In genomic region chr13:11790536-11790935, GRCm38 (mm10) we compare ENCODE assay signal across 28 mouse cellular contexts.
DNase-seq lines count a peak whose midpoint lies in the region; ATAC-seq and TF ChIP-seq lines count a peak whose summit lies in the region.
"Had no signal": no experiment of that assay in that cellular context is flagged by ENCODE, and none has a peak within 500 bp of the region (broad histone marks: within the 10 kb centered on the region; RNA-seq: fewer than 3 reads in every experiment).

No protein-coding gene starts in this region.

- TF ChIP-seq CTCF in forebrain, postnatal 0 days (IDR thresholded peaks at IDR 0.05; ENCODE audit: low read depth) = no peak
- TF ChIP-seq CTCF in hindbrain, postnatal 0 days (IDR thresholded peaks at IDR 0.05; ENCODE audit: low read depth) = no peak

- H3K4me2 ChIP-seq in forebrain, postnatal 0 days (ENCODE audit: low read depth) = no peak overlapping the region
- H3K4me2 ChIP-seq in forebrain, embryonic 11.5 days (ENCODE audit: low read depth, low read length, severe bottlenecking) = no peak overlapping the region
- no peak overlapping the region for H3K4me2 ChIP-seq in hindbrain, postnatal 0 days (ENCODE audit: low read depth, low read length)
- no peak overlapping the region for H3K4me2 ChIP-seq in hindbrain, embryonic 12.5 days (replicated peaks)
- H3K4me2 ChIP-seq: embryonic facial prominence, embryonic 13.5 days; heart, embryonic 13.5 days; midbrain, embryonic 15.5 days; neural tube, embryonic 12.5 days had no signal

- no peak overlapping the region for H3K4me3 ChIP-seq in forebrain, postnatal 0 days (ENCODE audit: low read depth, low read length)
- no peak overlapping the region for H3K4me3 ChIP-seq in forebrain, embryonic 11.5 days (ENCODE audit: low read depth, low read length)
- H3K4me3 ChIP-seq in hindbrain, postnatal 0 days (ENCODE audit: low read length) = no peak overlapping the region
- H3K4me3 ChIP-seq in hindbrain, embryonic 12.5 days = no peak overlapping the region
- H3K4me3 ChIP-seq: embryonic facial prominence, embryonic 13.5 days; forebrain, embryonic 10.5 days; heart, embryonic 13.5 days; midbrain, embryonic 15.5 days; myocyte; neural tube, embryonic 12.5 days had no signal

- no peaks in the 10 kb centered on the region for H3K27me3 ChIP-seq in forebrain, postnatal 0 days (ENCODE audit: insufficient read depth, low read length)
- no peaks in the 10 kb centered on the region for H3K27me3 ChIP-seq in forebrain, embryonic 11.5 days (ENCODE audit: control insufficient read depth, insufficient read depth, low read length)
- H3K27me3 ChIP-seq in hindbrain, postnatal 0 days (ENCODE audit: insufficient read depth, low read length) = no peaks in the 10 kb centered on the region
- no peaks in the 10 kb centered on the region for H3K27me3 ChIP-seq in hindbrain, embryonic 12.5 days
- H3K27me3 ChIP-seq: embryonic facial prominence, embryonic 13.5 days; heart, embryonic 13.5 days; midbrain, embryonic 15.5 days; neural tube, embryonic 12.5 days; Patski had no signal

- no peak for ATAC-seq in forebrain, postnatal 0 days
- no peak for ATAC-seq in forebrain, embryonic 11.5 days (replicated peaks; ENCODE audit: low FRiP score)
- ATAC-seq in hindbrain, postnatal 0 days = peak; percentile 12; the same call in 1 of the 2 replicates
- no peak for ATAC-seq in hindbrain, embryonic 12.5 days (ENCODE audit: low FRiP score)
- ATAC-seq: forebrain, embryonic 16.5 days; intestine, embryonic 16.5 days; midbrain, embryonic 15.5 days; Patski had no signal

- H3K9me3 ChIP-seq in forebrain, postnatal 0 days (ENCODE audit: low read length) = no peaks in the 10 kb centered on the region
- H3K9me3 ChIP-seq in forebrain, embryonic 11.5 days (ENCODE audit: control insufficient read depth, low read length) = no peaks in the 10 kb centered on the region
- H3K9me3 ChIP-seq in hindbrain, postnatal 0 days (ENCODE audit: low read length) = no peaks in the 10 kb centered on the region
- H3K9me3 ChIP-seq in hindbrain, embryonic 12.5 days (replicated peaks) = no peaks in the 10 kb centered on the region
- H3K9me3 ChIP-seq: embryonic facial prominence, embryonic 13.5 days; forebrain, embryonic 10.5 days; heart, embryonic 13.5 days; midbrain, embryonic 15.5 days; neural tube, embryonic 12.5 days had no signal

- no peaks in the 10 kb centered on the region for H3K4me1 ChIP-seq in forebrain, postnatal 0 days (ENCODE audit: insufficient read depth)
- no peaks in the 10 kb centered on the region for H3K4me1 ChIP-seq in forebrain, embryonic 11.5 days (replicated peaks; ENCODE audit: control insufficient read depth, insufficient read depth, low read length)
- no peaks in the 10 kb centered on the region for H3K4me1 ChIP-seq in hindbrain, postnatal 0 days (ENCODE audit: insufficient read depth, low read length)
- H3K4me1 ChIP-seq in hindbrain, embryonic 12.5 days = no peaks in the 10 kb centered on the region
- H3K4me1 ChIP-seq: embryonic facial prominence, embryonic 13.5 days; forebrain, embryonic 10.5 days; heart, embryonic 13.5 days; midbrain, embryonic 15.5 days; neural tube, embryonic 12.5 days had no signal

- peak; percentile 37 for DNase-seq in cerebellum, adult 11-12 months
- DNase-seq in cerebellum, adult 8-10 months = no peak
- DNase-seq in forebrain, postnatal 0 days = peak; percentile 2
- DNase-seq in forebrain, embryonic 11.5 days (ENCODE audit: low spot score) = no peak
- no peak for DNase-seq in hindbrain, postnatal 0 days (ENCODE audit: low spot score)
- peak; percentile 8 to 36 for DNase-seq in cerebellum, postnatal 14 days
- DNase-seq: adrenal gland, postnatal 10 days; heart, postnatal 10 days; kidney, adult 9 months; kidney, postnatal 10 days; liver; lung, adult 2 months; lung, postnatal 10 days; right cerebral cortex, adult 18-20 months; spleen, adult 18-20 months; thymus, postnatal 14 days had no signal

- no peaks in the 10 kb centered on the region for H3K36me3 ChIP-seq in forebrain, postnatal 0 days (ENCODE audit: insufficient read depth)
- no peaks in the 10 kb centered on the region for H3K36me3 ChIP-seq in forebrain, embryonic 11.5 days (ENCODE audit: control insufficient read depth, insufficient read depth, low read length)
- no peaks in the 10 kb centered on the region for H3K36me3 ChIP-seq in hindbrain, postnatal 0 days (ENCODE audit: insufficient read depth, low read length)
- no peaks in the 10 kb centered on the region for H3K36me3 ChIP-seq in hindbrain, embryonic 12.5 days
- H3K36me3 ChIP-seq: embryonic facial prominence, embryonic 13.5 days; forebrain, embryonic 10.5 days; midbrain, embryonic 15.5 days; neural tube, embryonic 12.5 days had no signal

- no peak overlapping the region for H3K9ac ChIP-seq in forebrain, postnatal 0 days
- H3K9ac ChIP-seq in forebrain, embryonic 11.5 days (ENCODE audit: low read length) = no peak overlapping the region
- H3K9ac ChIP-seq in hindbrain, postnatal 0 days (replicated peaks; ENCODE audit: low read length) = no peak overlapping the region
- no peak overlapping the region for H3K9ac ChIP-seq in hindbrain, embryonic 12.5 days
- H3K9ac ChIP-seq: embryonic facial prominence, embryonic 13.5 days; heart, embryonic 13.5 days; liver, embryonic 14.5 days; midbrain, embryonic 15.5 days; neural tube, embryonic 12.5 days had no signal

- no peak overlapping the region for H3K27ac ChIP-seq in forebrain, postnatal 0 days (ENCODE audit: low read depth, low read length)
- H3K27ac ChIP-seq in forebrain, embryonic 11.5 days (ENCODE audit: low read depth, low read length) = no peak overlapping the region
- H3K27ac ChIP-seq in hindbrain, postnatal 0 days = no peak overlapping the region
- no peak overlapping the region for H3K27ac ChIP-seq in hindbrain, embryonic 12.5 days
- H3K27ac ChIP-seq: embryonic facial prominence, embryonic 13.5 days; forebrain, embryonic 10.5 days; heart, embryonic 13.5 days; liver, embryonic 14.5 days; macrophage; midbrain, embryonic 15.5 days; neural tube, embryonic 12.5 days had no signal

- WGBS in forebrain, postnatal 0 days = 56% methylated on average over 5 of the region's 5 CpGs
- WGBS in forebrain, embryonic 11.5 days = 76% methylated on average over 5 of the region's 5 CpGs
- 68% methylated on average over 5 of the region's 5 CpGs for WGBS in hindbrain, postnatal 0 days
- 75% methylated on average over 5 of the region's 5 CpGs for WGBS in hindbrain, embryonic 12.5 days

Comparison
In these comparisons a context has a peak if more than half of its experiments do, and no peak if none do; other contexts are left out.
1. DNase-seq: peak in cerebellum, adult 11-12 months (single experiment), forebrain, postnatal 0 days (single experiment) and cerebellum, postnatal 14 days (2 of 2); none in cerebellum, adult 8-10 months (single experiment), forebrain, embryonic 11.5 days (single experiment) and hindbrain, postnatal 0 days (single experiment).